Mouse (Mus musculus) small intestine, adult 2 months (tissue): ENCODE data around the gene Hmox1. TPM values are rescaled to one million over a fixed set of nuclear protein-coding genes. Genes with fewer than 3 reads are reported as not detected.

Experiments
- H3K27ac ChIP-seq: fragments of 200-500 bp; 2 replicates; pipeline ENCODE4 v1.5.1; 2012; ENCODE audit warnings: low read depth, low read length, control low read depth, inconsistent platforms; ENCODE audit not compliant: insufficient read depth
- H3K27me3 ChIP-seq: fragments of 200-500 bp; 2 replicates; pipeline ENCODE4 v1.6.1; 2012; ENCODE audit warnings: mild to moderate bottlenecking, moderate library complexity, low read length, inconsistent platforms; ENCODE audit not compliant: control insufficient read depth, insufficient read depth
- H3K36me3 ChIP-seq: fragments of 200-500 bp; 2 replicates; pipeline ENCODE4 v1.6.1; 2012; ENCODE audit warnings: mild to moderate bottlenecking, low read length, control low read depth, inconsistent platforms; ENCODE audit not compliant: control insufficient read depth, insufficient read depth
- H3K4me1 ChIP-seq: fragments of 200-500 bp; 2 replicates; pipeline ENCODE4 v1.6.1; 2012; ENCODE audit warnings: low read length, inconsistent platforms, mixed read lengths; ENCODE audit not compliant: control insufficient read depth, insufficient read depth, insufficient read length
- H3K4me3 ChIP-seq: fragments of 200-500 bp; 2 replicates; pipeline ENCODE4 v1.5.1; 2012; ENCODE audit warnings: low read depth, mild to moderate bottlenecking, control low read depth, inconsistent platforms, low read length, moderate library complexity
- CTCF ChIP-seq: fragments of 200-500 bp; IDR thresholded peaks from 2 replicates; pipeline ENCODE4 v1.5.1; 2012; ENCODE audit warnings: low read depth, mild to moderate bottlenecking, control low read depth, inconsistent platforms, low read length, moderate library complexity, mixed read lengths; ENCODE audit not compliant: insufficient replicate concordance, insufficient read length; ENCODE audit errors: extremely low read depth
- POLR2A ChIP-seq: fragments of 200-500 bp; IDR thresholded peaks from 2 replicates; pipeline ENCODE4 v1.6.1; 2012; ENCODE audit warnings: low read depth, mild to moderate bottlenecking, control low read depth, inconsistent platforms, low read length, moderate library complexity
- WGBS: fragments of 180-500 bp; shearing (Covaris S2); methylation state at CpG from one replicate; pipeline ENCODE4 v1.1.7; 2018; 5-methylcytosine and 5-hydroxymethylcytosine counted together
- polyA plus RNA-seq: library from polyadenylated mRNA; depleted of rRNA; stranded (reverse); fragments of >200 nt; gene quantifications from 2 replicates; pipeline ENCODE4 v1.2.3, GENCODE M21; 2012; rRNA removed

Hmox1 gene
- polyA plus RNA-seq, 1 experiment: 2.8 TPM

DNA sequence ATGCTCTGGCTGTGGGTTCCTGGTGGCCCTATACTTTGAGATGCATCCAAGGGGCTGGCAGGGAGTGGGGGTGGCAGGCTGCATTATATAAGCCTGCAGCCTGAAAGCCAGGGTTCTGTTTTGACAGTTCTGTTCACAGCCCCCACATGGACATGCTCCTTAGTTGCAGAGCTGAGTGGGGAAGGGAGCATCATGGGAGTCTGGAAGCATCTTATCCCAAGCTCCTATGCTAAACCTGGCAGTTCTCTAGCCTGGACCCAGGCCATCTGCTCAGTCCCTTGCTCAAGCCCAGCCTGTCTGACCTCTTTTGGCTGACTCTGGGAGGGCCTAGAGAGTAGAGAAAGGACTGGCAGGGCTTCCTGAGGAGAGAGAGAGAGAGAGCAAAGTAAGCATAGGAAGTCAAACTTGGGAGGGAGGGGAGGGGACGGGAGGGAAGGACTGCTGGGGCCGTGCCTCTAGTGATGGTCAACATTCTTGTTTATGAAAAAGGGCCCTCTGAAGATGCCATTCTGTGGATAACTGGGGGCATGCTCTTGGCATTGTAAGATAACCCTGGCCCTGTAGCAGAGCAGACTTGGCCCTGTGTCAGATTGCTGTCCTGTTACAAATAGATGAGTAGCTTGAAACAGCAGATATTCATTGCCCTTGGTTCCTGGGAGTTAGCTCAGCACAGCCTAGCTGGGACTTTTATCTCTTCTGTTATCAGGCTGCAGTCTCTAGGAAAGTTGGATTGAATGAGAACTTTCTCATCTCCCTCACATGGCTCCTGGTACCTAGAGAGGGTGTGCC lies 41.4 kb downstream of the Hmox1 start:
- no peaks in the 10 kb centered on the region for H3K36me3 ChIP-seq
- H3K27ac ChIP-seq: no peak overlapping the region
- 37% methylated on average over 2 of the region's 2 CpGs for WGBS
- TF ChIP-seq POLR2A: no peak
- TF ChIP-seq CTCF: no peak
- H3K4me3 ChIP-seq: no peak overlapping the region
- no peaks in the 10 kb centered on the region; the same call in 1 of the 2 replicates for H3K4me1 ChIP-seq
- H3K27me3 ChIP-seq: no peaks in the 10 kb centered on the region

DNA sequence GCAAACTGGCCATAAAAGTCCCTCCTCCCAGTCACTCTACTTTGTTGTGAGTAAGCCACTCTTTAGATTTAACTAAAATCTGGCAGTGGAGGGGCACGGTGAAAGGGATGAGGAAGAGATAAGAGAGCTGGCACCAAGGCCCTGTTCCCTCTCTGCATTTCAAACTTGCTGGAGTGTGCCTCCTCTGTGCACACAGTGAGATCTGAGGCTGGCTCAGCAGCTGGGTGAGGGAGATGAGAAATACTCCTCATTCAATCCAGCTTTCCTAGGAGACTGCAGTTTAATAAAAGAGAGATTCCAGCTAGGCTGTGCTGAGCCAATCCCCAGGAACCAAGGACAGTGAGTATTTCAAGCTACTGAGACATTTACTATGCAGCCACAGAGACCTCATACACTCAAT lies 42.3 kb downstream of the Hmox1 start:
- Histone ChIP-seq H3K36me3 (no peaks in the 10 kb centered on the region), H3K4me1 (no peaks in the 10 kb centered on the region; the same call in 1 of the 2 replicates), H3K27me3 (no peaks in the 10 kb centered on the region), H3K27ac (no peak overlapping the region), H3K4me3 (no peak overlapping the region)
- WGBS: 7% methylated on average over 1 of the region's 1 CpGs
- no peak for TF ChIP-seq POLR2A
- TF ChIP-seq CTCF: no peak

DNA sequence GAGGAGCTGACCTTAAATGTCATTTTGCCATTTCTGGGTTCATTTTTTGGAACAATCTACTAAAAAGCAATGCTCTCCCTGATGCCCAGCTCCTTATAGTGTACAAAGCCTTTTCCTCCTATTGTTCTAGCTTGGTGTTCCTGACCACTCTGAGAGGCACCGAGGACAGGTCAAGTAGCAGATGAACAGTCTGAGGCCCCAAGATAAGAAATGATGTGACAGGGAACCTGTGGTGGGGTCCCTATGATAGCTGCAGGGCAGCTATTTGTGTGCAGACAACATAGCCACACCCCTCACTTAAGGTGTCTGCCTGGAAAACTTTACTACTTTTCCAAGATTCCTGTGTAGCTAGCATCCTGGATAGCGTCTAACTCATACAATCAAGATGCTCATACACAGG lies 42.8 kb downstream of the Hmox1 start:
- WGBS: 46% methylated on average over 2 of the region's 2 CpGs
- Histone ChIP-seq H3K4me1 (no peaks in the 10 kb centered on the region; the same call in 1 of the 2 replicates), H3K27me3 (no peaks in the 10 kb centered on the region), H3K36me3 (no peaks in the 10 kb centered on the region), H3K27ac (no peak overlapping the region), H3K4me3 (no peak overlapping the region)
- TF ChIP-seq CTCF (no peak), POLR2A (no peak)

DNA sequence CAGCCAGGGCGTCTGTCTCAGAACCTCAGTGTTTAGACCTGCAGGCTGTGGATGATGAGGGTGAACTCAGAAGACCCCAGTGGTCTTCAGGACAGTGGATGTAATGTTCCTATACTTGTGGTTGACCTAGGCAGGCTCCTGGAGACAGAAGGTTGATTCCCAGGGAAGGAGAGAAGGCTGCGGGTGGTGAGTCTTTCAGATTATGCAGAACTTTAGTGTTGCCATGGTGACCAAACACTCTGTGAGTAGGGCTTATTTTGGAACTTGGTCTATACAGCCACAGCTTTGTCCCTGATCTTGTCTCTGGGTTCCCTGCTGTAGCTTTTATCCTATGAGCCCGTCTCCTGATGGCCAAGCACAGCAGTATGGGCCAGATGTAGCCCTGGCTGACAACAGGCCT lies 44.1 kb downstream of the Hmox1 start:
- Histone ChIP-seq H3K27me3 (no peaks in the 10 kb centered on the region), H3K4me1 (no peaks in the 10 kb centered on the region; the same call in 1 of the 2 replicates), H3K4me3 (no peak overlapping the region), H3K27ac (no peak overlapping the region), H3K36me3 (no peaks in the 10 kb centered on the region)
- 84% methylated on average over 3 of the region's 3 CpGs for WGBS
- TF ChIP-seq CTCF (no peak), POLR2A (no peak)

Other genes starting within 250 kb of the Hmox1 start
- gene Isx, start 220.4 kb upstream of the Hmox1 start, polyA plus RNA-seq: 59.6 and 144 TPM in 2 replicates
- 2.0 and 3.9 TPM in 2 replicates for gene Hmgxb4, start 100.3 kb upstream of the Hmox1 start, polyA plus RNA-seq
- gene Tom1, start 59.9 kb upstream of the Hmox1 start, polyA plus RNA-seq: 19.2 and 28.0 TPM in 2 replicates
- 8.7 and 22.0 TPM in 2 replicates for gene Mcm5, start 15.9 kb downstream of the Hmox1 start, polyA plus RNA-seq
- 2.6 and 9.7 TPM in 2 replicates for gene Rasd2, start 120.3 kb downstream of the Hmox1 start, polyA plus RNA-seq